Mouse (Mus musculus) retina, adult 2 months (tissue): ENCODE results near the gene Hrasls.

Source experiments
- DNase-seq: peaks from one replicate; pipeline ENCODE4 v3.0.0-alpha.2; 2012; ENCODE audit warnings: low read depth, low spot score

Hrasls gene

DNA sequence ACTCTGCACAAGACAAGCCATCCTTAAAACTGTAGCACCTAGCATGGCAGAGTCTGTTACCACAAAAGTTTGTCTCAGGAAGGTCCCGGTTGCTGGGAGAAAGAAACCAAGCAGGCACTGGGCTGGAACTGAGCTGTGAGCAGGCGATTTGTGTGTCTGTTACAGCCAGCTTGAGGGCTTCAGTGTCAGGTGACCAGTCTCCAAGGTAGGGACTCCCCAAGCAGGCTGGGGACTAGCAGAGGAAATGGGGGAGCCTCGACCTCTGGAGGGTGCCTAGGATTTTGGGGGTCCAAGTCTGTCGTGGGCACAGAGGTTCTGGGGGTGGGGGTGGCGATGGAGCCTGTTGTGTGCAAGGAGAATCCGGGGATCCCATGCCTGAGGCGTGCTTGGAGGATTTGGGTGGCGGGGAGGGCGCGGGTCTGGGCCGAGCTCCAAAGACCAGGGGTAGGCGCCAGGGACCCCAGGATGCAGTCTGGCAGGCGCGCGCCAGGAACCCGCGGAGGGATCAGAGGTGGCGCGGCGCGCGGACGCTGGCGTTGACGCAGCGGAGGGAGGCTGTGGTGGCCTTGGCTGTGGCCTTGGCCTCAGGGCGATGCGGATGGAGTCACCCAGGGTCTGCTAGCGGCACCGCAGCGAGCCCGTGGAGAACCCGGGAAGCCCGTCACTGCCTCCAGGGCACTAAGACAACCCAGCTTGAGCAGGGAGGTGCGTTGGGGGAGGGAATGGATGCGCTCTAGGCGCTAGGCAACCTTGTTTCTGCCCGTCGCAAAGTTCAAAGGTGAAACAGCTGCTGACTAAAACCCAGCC lies at the start of gene Hrasls:
Gene Hrasls (plus strand): TSS at position 91 of the 807 bp plus-strand sequence.
- DNase-seq, result no peak

GRCm38 (mm10) chr16:29162271-29162670 lies 47.2 kb upstream of the Hrasls start:
- no peak for DNase-seq

DNA sequence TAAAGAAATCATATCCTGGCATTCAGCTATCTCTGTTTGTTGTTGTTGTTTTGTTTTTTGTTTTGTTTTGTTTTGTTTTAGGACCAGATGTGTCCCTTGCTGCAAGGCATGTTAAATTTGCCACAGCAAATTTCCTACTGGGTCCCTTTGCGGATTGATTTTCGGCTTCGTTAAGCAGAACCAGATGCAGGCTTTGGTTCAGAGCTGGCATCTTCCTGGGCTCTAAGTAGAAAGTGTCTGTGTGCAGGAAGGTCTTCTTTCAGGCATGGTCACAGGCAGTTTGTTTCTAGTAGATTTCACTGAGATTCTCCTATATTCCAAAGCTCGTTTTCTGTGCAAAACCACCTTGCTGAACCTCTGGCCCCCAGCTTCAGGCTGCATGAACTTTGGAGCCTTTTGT lies 42.4 kb upstream of the Hrasls start:
- no peak for DNase-seq

DNA sequence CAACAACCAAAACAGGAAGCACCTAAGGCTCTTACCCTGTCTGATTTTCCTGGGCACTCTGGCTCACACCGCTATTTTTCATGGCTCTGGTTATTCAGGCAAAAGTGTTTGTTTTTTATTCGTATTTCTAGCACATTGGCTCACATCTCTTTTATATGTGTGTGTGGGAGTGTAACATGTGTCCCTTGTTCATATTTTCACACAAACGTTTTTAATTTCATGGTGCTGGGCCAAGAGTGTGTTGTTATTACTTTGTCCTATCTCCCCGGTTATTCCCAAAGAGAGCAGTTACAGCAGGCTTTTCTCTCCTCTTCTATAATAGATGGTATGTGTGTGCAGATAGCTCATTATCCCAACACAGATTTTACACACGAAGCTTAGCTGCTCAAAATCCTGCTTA lies 37.8 kb upstream of the Hrasls start:
- DNase-seq, result no peak

GRCm38 (mm10) chr16:29173201-29173600 lies 36.3 kb upstream of the Hrasls start:
- DNase-seq, result no peak

DNA sequence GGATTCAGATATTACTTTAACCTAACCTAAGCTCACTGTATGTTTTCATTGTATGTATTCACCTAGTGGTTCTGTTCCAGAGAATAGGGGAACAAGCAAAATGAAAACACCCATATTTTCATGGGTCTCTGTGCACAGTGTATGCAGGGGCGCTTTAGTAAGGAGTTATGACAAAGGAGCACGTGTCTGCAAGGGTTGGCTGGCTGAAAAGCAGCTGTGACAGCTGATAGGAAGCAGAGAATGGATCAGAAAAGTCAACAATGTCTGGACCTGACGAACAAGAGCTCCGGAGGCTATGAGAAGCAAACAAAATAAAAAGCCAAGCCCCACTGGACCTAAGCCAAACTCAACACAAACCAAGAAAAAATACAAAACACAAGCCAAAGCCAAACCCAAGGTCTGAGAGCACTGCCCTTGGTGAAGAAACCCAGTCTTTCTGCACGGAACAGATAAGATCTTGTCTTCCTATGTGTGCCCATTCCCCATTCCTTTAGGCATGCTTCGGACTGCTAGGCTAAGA lies 34.6 kb upstream of the Hrasls start:
- no peak for DNase-seq

DNA sequence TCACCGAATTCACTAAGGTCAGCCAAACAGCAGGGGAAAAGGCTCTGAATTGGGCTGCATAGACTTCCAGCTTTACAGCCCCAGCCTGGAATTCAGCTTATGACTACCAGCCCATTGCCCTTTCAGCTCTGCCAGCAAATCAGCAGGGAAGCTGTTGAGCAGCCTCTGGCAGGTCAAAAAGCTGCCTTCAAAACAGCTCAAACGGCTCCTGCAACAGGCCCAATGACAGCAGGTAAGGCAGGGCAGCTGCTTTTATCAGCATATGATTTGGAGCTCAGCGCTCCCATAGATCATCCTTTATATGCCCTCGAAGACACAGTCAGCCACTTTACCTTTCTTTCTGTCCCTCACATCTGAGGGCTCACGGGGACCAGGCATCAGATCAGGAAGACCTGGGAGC lies 16.6 kb upstream of the Hrasls start:
- DNase-seq, result no peak

- DNase-seq, result peak; percentile 32
Measured at GRCm38 (mm10) chr16:29193981-29194380, 15.5 kb upstream of the Hrasls start.

- DNase-seq, result no peak
Measured at GRCm38 (mm10) chr16:29195156-29195555, 14.3 kb upstream of the Hrasls start.

DNA sequence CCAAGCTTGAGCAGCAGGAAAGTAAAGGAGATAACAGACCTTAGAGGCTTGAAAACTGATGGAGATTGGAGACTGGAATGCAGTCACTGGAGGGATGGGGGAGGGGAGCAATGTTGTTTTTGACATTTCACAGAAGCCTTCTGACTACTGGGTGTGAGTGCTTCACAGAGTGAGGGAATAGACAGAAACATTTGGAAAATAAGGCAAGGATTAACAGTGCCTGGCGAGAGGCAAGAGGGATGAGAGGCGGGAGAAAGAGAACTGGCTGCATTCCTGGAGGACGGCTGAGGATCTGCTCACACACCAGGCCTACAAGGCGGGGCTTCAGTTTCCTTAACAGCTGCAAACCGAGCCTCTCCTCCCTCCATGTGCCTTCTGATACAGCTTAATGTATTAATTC lies 11.0 kb upstream of the Hrasls start:
- DNase-seq, result no peak

DNA sequence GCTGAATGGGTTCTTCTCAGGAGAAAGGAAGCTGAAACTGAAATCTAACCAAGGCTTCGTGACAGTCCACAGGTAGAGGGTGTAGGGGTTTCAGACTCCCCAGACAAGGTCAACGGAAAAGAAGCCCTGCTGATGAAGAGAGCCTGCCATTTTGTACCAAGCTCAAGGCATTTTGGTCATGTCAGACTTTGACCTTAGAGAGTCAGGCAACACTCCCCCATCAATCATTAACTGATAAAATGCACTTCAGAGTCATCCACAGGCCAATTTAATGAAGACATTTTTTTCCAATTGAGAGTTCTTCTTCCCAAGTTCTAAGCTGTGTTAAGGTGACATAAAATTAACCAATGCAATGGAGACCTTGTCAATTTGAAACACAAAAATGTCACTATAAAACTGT lies 8.3 kb upstream of the Hrasls start:
- no peak for DNase-seq

DNA sequence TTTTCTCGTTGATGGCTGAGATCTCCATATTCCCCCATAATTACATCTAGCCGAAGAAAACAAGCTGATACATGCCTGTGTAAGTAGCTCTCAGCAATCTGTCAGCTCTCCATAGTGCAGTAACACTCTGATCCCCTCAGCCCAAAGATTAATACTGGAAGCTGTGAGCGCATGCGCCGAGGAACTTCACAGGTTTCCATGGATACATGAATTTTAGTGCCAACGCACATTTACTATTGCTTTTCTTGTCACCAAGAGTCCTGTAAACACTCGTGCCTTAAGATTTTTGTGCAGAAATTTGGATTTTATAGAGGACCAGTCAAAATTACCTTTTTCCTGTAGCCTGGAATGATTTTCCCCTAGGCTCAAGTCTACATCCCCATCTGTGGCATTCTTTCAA lies 4.6 kb upstream of the Hrasls start:
- no peak for DNase-seq

- DNase-seq, result no peak
Measured at GRCm38 (mm10) chr16:29205581-29205980, 3.9 kb upstream of the Hrasls start.

DNA sequence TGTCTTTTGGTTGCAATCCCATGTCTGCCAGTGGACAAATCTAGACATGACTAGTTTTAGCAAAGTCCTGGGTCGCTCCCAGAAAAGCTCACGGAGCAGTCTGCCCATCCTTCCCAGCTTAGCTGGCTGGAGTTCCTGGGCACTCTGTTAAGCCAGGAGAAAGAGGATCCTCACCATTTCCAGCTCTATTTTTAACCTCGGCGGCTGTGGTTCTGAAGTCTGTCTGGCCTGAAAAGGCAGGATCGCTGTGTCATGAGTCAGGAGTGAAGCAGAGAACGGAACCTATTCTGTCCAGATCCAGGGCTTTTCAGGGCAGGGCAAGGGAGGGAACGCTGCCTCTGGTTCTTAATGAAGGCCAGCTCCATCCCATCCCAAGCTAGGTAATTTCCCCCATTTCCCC lies 654 bp upstream of the Hrasls start:
- no peak for DNase-seq

DNA sequence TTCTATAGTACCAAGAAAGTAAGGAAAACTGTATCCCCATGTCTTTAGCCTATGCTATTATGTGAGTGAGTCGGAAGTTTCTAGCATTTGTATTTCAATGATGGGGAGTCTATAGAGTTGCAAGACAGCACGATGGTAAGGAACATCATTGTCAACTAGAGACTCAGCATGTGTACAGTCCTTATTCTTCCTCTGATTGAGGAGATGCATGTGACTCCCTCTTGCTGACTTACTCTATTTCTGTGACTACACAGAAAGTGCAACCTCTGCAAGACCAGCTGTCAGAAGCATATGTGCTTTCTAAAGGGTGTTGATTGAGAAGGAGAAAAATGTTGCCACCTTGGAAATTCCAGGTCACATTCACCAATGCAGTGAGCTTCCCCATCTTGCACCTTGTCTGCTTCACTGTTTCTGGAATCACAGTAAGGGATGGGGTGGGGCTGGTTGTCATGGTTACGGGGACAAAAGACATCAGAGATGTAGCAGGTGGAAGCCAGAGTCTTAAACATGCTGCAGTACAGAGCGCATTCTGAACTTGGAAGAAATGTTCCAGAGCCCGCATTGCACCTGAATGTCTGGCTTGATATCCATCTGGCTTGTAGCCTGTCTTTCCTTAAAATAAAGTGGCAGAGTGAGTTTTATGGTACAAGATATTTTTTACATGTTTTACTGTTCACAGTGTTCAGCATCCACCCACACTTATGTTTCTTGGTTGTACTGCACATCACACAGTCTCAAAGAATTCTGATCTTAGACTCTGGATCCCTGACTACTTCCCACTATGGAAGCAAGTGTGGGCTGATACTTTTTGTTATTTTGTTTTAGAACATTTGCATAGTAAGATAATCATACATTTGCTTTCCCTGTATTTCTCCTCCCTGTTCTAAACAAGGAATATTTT lies 7.2 kb downstream of the Hrasls start:
- DNase-seq, result no peak

DNA sequence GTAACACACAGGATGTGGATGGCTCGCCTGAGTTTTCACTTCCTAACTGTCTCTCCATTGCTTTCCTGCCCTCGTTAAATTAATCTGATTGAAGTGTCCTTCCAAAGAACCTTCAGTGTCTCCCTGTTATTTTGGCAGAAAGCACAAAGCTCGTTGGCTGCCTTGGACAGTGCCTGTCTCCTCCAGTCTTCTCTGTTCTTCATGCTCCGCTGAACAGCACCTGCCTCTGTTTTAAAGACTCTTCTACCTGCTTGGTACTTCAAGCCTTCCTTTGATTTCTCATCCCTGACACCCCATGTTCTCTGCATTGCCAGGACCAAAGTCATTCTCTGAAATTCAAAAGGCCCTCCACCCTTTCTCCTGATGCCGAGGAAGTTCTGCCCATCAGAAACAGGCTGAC lies 26.5 kb downstream of the Hrasls start:
- DNase-seq, result no peak

DNA sequence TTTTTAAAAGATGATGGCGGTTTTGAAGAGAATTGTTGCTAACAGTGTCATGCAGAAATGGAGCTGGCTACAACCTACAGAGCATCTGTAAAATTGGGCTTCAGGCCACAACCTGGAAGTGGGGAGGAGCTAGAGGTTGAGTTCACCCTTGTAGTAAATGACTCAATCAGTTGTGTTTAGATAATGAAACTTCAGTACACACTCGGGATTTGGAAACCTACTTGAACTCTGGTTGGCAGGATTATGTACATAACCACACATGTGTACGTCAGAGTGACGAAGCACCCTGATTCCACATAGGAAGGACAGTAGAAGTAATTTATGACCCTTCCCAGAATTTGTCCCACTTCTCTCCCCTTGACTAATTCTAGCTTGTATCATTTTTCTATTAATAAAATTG lies 44.8 kb downstream of the Hrasls start:
- no peak for DNase-seq
